Mouse (Mus musculus) bone marrow, adult 2 months (tissue): ENCODE data around the gene Prl3a1.

Experiments
- CTCF ChIP-seq: fragments of 200-500 bp; IDR thresholded peaks from 2 replicates; pipeline ENCODE4 v1.5.1; 2011; ENCODE audit warnings: low read length, control low read depth; ENCODE audit not compliant: control insufficient read depth, insufficient read depth
- POLR2A ChIP-seq: fragments of 200-500 bp; IDR thresholded peaks from 2 replicates; pipeline ENCODE4 v1.6.1; 2011; ENCODE audit warnings: low read depth, mild to moderate bottlenecking, control low read depth, low read length, borderline replicate concordance; ENCODE audit not compliant: control insufficient read depth

DNA sequence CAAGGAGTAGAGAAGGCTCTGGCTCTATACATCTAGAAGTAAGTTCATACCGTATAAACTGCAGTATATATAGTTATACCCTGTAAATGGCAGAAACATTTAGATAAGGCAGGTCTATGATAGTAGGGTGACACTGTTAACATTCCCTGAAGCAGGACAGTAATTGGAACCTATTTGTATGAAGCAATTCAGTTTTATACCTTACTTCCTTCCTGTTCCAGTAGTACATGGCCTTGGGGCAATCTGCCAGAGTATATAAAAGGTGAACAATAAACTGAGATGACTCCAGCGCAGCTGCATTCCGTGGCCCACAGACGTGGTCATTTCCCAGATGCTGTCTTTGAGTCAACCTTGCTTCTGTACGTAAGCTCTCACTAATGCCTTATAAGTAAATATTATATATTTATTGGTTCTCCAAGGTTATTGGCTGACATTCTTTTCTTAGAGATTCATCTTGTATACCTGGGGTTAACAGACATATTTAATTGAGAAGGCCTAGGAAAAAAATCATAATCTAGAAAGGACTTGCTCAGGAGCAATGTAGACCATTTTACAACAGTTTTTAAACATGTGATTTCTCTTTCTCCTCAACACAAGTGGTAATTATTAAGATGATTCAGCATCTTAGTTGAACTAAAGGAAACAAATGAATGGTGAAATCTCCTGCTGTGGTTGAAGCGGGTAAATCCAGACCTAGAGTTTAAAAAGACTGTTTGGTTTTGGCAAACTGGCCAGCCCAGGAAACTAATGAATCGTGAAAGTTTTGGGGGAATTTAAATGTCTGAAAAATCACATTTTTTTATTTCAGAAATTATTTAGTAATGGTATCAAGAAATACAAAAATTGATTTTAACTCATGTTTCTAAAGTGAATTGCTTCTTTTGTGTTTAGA is 53.3 kb downstream of the Prl3a1 start, which contains the start of gene Prl6a1:
- TF ChIP-seq CTCF, result no peak
- no peak for TF ChIP-seq POLR2A
